Mouse (Mus musculus): ENCODE data around the gene Zbtb34. TPM values are rescaled to one million over a fixed set of nuclear protein-coding genes. Genes with fewer than 3 reads are reported as not detected.
A peak's percentile ranks its signal among the peaks of the same experiment; 100 is the strongest.

Zbtb34 gene
- polyA plus RNA-seq, 1 experiment from 2014 or later: 2.6 TPM

- no peak; the same call in 1 of the 2 replicates for ATAC-seq (ENCODE audit: low FRiP score, low TSS enrichment)
- H3K27ac ChIP-seq (replicated peaks): 0 out of 2 replicates have a peak overlapping the region, but pooled peaks have one; percentile 35
- no peaks in the 10 kb centered on the region for H3K27me3 ChIP-seq (ENCODE audit: control insufficient read depth, insufficient read depth, low read length)
- 17% methylated on average over 11 of the region's 15 CpGs for WGBS
- DNase-seq (ENCODE audit: low spot score): no peak
- TF ChIP-seq CTCF (IDR thresholded peaks at IDR 0.05; ENCODE audit: low read depth) (no peak), EP300 (optimal IDR thresholded peaks at IDR 0.05) (no peak)
- no peak overlapping the region for H3K9ac ChIP-seq (ENCODE audit: low read length)
- peak overlapping the region; percentile 63 for H3K4me2 ChIP-seq (replicated peaks; ENCODE audit: low read depth)
- H3K36me3 ChIP-seq (ENCODE audit: control insufficient read depth, insufficient read depth, low read length): no peaks in the 10 kb centered on the region
- no peaks in the 10 kb centered on the region for H3K9me3 ChIP-seq (ENCODE audit: control insufficient read depth, low read length)
- H3K4me3 ChIP-seq (ENCODE audit: low read depth, low read length): peak overlapping the region; percentile 60
- peaks cover 4% of the 10 kb centered on the region for H3K4me1 ChIP-seq (replicated peaks; ENCODE audit: control insufficient read depth, insufficient read depth)
Observed at GRCm38 (mm10) chr2:33370276-33370776, 60.8 kb downstream of the Zbtb34 start.

- Histone ChIP-seq H3K4me3 (ENCODE audit: low read depth, low read length) (no peak overlapping the region), H3K4me1 (replicated peaks; ENCODE audit: control insufficient read depth, insufficient read depth) (peaks cover 5% of the 10 kb centered on the region), H3K36me3 (ENCODE audit: control insufficient read depth, insufficient read depth, low read length) (no peaks in the 10 kb centered on the region), H3K27me3 (ENCODE audit: control insufficient read depth, insufficient read depth, low read length) (no peaks in the 10 kb centered on the region), H3K27ac (replicated peaks) (no peak overlapping the region), H3K9ac (ENCODE audit: low read length) (no peak overlapping the region), H3K4me2 (replicated peaks; ENCODE audit: low read depth) (no peak overlapping the region), H3K9me3 (ENCODE audit: control insufficient read depth, low read length) (no peaks in the 10 kb centered on the region)
- DNase-seq (ENCODE audit: low spot score) (peak; percentile 42), ATAC-seq (ENCODE audit: low FRiP score, low TSS enrichment) (no peak)
- WGBS: 68% methylated on average over 3 of the region's 3 CpGs
- TF ChIP-seq CTCF (IDR thresholded peaks at IDR 0.05; ENCODE audit: low read depth) (no peak), EP300 (optimal IDR thresholded peaks at IDR 0.05) (no peak)
Observed at GRCm38 (mm10) chr2:33369453-33369852, 61.7 kb downstream of the Zbtb34 start.

- peaks cover 5% of the 10 kb centered on the region for H3K4me1 ChIP-seq (replicated peaks; ENCODE audit: control insufficient read depth, insufficient read depth)
- WGBS: 80% methylated on average over 1 of the region's 1 CpGs
- H3K27me3 ChIP-seq (ENCODE audit: control insufficient read depth, insufficient read depth, low read length): no peaks in the 10 kb centered on the region
- no peak overlapping the region for H3K9ac ChIP-seq (ENCODE audit: low read length)
- H3K9me3 ChIP-seq (ENCODE audit: control insufficient read depth, low read length): no peaks in the 10 kb centered on the region
- no peak for DNase-seq (ENCODE audit: low spot score)
- no peak overlapping the region for H3K4me3 ChIP-seq (ENCODE audit: low read depth, low read length)
- no peak overlapping the region for H3K27ac ChIP-seq (replicated peaks)
- no peak for ATAC-seq (ENCODE audit: low FRiP score, low TSS enrichment)
- H3K36me3 ChIP-seq (ENCODE audit: control insufficient read depth, insufficient read depth, low read length): no peaks in the 10 kb centered on the region
- no peak for TF ChIP-seq CTCF (IDR thresholded peaks at IDR 0.05; ENCODE audit: low read depth)
- no peak for TF ChIP-seq EP300 (optimal IDR thresholded peaks at IDR 0.05)
- no peak overlapping the region for H3K4me2 ChIP-seq (replicated peaks; ENCODE audit: low read depth)
Observed at GRCm38 (mm10) chr2:33368486-33368885, 62.6 kb downstream of the Zbtb34 start.

GRCm38 (mm10) chr2:33365703-33366471 is 65.2 kb downstream of the Zbtb34 start:
- Histone ChIP-seq H3K36me3 (ENCODE audit: control insufficient read depth, insufficient read depth, low read length) (no peaks in the 10 kb centered on the region), H3K4me3 (ENCODE audit: low read depth, low read length) (no peak overlapping the region)
- peak; percentile 63 for DNase-seq (ENCODE audit: low spot score)

GRCm38 (mm10) chr2:33364656-33365055 is 66.5 kb downstream of the Zbtb34 start:
- H3K27ac ChIP-seq (replicated peaks): no peak overlapping the region; the same call in 1 of the 2 replicates
- H3K9ac ChIP-seq (ENCODE audit: low read length): no peak overlapping the region
- 64% methylated on average over 4 of the region's 4 CpGs for WGBS
- ATAC-seq (ENCODE audit: low FRiP score, low TSS enrichment) (no peak), DNase-seq (ENCODE audit: low spot score) (no peak)
- no peaks in the 10 kb centered on the region for H3K27me3 ChIP-seq (ENCODE audit: control insufficient read depth, insufficient read depth, low read length)
- H3K9me3 ChIP-seq (ENCODE audit: control insufficient read depth, low read length): no peaks in the 10 kb centered on the region
- no peaks in the 10 kb centered on the region for H3K36me3 ChIP-seq (ENCODE audit: control insufficient read depth, insufficient read depth, low read length)
- no peak overlapping the region for H3K4me2 ChIP-seq (replicated peaks; ENCODE audit: low read depth)
- H3K4me3 ChIP-seq (ENCODE audit: low read depth, low read length): no peak overlapping the region
- TF ChIP-seq EP300 (optimal IDR thresholded peaks at IDR 0.05): no peak
- no peak for TF ChIP-seq CTCF (IDR thresholded peaks at IDR 0.05; ENCODE audit: low read depth)
- H3K4me1 ChIP-seq (replicated peaks; ENCODE audit: control insufficient read depth, insufficient read depth): peaks cover 5% of the 10 kb centered on the region

More at GRCm38 (mm10) chr2:33365703-33366471, 65.2 kb downstream of the Zbtb34 start:
- 17% methylated on average over 9 of the region's 9 CpGs for WGBS
- H3K4me1 ChIP-seq (replicated peaks; ENCODE audit: control insufficient read depth, insufficient read depth): peaks cover 5% of the 10 kb centered on the region
- no peaks in the 10 kb centered on the region for H3K9me3 ChIP-seq (ENCODE audit: control insufficient read depth, low read length)
- peak overlapping the region; percentile 82 for H3K27ac ChIP-seq (replicated peaks)
- no peaks in the 10 kb centered on the region for H3K27me3 ChIP-seq (ENCODE audit: control insufficient read depth, insufficient read depth, low read length)
- no peak overlapping the region for H3K9ac ChIP-seq (ENCODE audit: low read length)
- TF ChIP-seq EP300 (optimal IDR thresholded peaks at IDR 0.05): no peak
- TF ChIP-seq CTCF (IDR thresholded peaks at IDR 0.05; ENCODE audit: low read depth): no peak
- H3K4me2 ChIP-seq (replicated peaks; ENCODE audit: low read depth): no peak overlapping the region; the same call in 1 of the 2 replicates
- peak; percentile 73 for ATAC-seq (ENCODE audit: low FRiP score, low TSS enrichment)

GRCm38 (mm10) chr2:33363890-33364289 is 67.2 kb downstream of the Zbtb34 start:
- Histone ChIP-seq H3K9me3 (ENCODE audit: control insufficient read depth, low read length) (no peaks in the 10 kb centered on the region), H3K4me3 (ENCODE audit: low read depth, low read length) (no peak overlapping the region), H3K9ac (ENCODE audit: low read length) (no peak overlapping the region), H3K4me2 (replicated peaks; ENCODE audit: low read depth) (no peak overlapping the region), H3K36me3 (ENCODE audit: control insufficient read depth, insufficient read depth, low read length) (no peaks in the 10 kb centered on the region), H3K27me3 (ENCODE audit: control insufficient read depth, insufficient read depth, low read length) (no peaks in the 10 kb centered on the region), H3K27ac (replicated peaks) (no peak overlapping the region), H3K4me1 (replicated peaks; ENCODE audit: control insufficient read depth, insufficient read depth) (peaks cover 5% of the 10 kb centered on the region)
- no peak for ATAC-seq (ENCODE audit: low FRiP score, low TSS enrichment)
- DNase-seq (ENCODE audit: low spot score): no peak
- no peak for TF ChIP-seq CTCF (IDR thresholded peaks at IDR 0.05; ENCODE audit: low read depth)
- TF ChIP-seq EP300 (optimal IDR thresholded peaks at IDR 0.05): no peak
- WGBS: 75% methylated on average over 4 of the region's 4 CpGs

Data from stomach, postnatal 0 days (tissue).